Mouse (Mus musculus) forelimb bud, embryonic 11.5 days (tissue): ENCODE data around the gene Tmprss13.

ENCODE experiments used
- DNase-seq: peaks from one replicate; pipeline ENCODE4 v3.0.0-alpha.2; 2012; ENCODE audit warnings: low read depth, low spot score

The Tmprss13 gene

DNA sequence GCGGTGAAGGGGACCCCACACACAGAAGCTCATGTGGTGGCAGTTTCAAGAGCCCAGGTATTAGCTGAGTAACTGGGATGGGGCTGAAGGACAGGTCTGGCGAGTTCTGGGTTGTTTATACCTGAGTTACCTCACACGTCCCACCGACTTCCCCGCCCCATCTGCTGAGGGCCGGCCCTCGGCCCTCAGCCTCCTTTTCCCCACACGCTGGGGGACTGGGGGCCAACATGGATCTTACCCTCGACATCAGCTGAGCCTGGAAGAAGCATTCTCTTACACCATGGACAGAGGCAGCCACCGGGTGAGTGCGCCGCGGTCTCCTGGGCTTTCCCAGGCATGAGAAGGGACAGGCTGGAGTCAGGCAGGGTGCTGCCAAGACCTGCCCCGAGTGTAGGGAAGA, at the start of gene Tmprss13:
TSS of gene Tmprss13 (plus strand) at position 246 of the 400 bp plus-strand sequence.
- no peak for DNase-seq

DNA sequence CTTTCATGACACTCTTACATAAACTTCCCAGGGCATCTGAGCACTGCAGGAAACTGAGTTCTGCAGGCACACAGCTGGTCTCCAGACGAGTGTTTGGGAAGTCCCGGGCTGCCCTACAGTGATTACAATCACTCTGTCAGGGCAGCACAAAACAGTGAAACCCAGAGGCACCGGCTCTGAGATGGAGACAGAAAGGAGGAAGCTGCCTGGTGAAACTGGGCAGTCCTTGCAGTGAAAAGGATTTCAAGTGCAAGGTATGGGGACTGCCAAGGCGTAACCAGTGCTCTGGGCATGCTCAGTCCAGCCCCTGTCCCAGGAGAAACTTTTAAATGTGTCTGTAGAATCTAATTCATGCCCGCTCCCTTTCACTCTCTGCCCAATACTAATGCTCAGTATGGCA, 46.7 kb upstream of the Tmprss13 start:
- DNase-seq = no peak

DNA sequence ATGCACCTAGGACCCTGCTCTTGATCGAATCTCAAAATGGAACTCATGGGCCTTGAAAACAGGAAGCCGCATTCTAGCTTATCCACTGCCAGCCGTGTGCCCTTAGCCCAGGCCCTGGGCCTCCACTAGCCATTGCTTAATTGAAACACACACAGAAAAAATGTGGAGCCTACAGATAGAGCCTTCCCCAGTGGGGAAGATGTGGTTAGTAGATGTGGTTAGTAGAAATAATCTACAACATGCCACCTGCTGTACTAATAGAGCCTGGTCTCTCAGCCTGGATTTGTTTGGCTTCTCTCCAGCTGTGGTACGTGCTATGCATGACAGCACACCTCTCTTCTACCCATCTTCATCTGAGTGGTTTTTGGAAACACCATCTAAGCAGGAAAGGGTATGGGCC, 44.7 kb upstream of the Tmprss13 start:
- no peak for DNase-seq

DNA sequence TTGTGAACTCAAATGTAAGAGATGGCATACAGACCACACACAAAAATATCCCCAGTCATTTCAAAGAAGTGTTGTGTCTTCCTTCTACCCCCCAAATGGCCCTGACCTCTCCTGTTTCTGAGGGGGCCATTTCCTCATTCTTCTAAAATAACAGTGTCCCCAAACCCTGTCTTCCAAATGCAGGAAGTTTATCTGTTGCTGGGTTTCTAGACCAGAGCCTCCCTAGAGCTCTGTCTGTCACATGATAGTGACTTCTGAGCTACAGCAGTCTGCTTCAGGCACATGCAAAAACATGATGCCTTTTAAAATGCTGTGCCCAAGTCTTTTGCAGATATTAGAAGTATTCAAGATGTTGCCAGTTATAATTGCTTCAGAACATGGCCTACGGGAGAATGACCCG, 44.3 kb upstream of the Tmprss13 start:
- DNase-seq = no peak

DNA sequence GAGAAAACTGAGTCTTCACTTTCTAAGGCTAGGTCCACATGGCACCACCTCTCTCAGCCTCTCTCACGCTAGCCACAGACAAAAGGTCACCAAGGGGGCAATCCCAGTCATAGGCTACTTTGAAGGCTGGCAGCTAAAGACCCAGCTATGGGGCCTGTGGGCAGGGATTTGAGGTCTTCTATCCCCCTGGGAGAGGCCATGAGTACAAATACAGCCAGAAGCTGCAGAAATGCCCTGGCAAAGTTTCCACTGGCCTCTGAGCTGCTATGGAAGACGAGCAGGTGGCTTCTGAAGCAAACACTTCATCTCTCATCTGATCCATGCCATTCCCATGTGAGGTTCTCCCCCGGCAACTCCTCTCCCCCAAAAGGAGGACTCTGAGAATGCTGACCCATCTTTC, 38.8 kb upstream of the Tmprss13 start:
- DNase-seq = no peak

GRCm38 (mm10) chr9:45280891-45281290, 38.0 kb upstream of the Tmprss13 start:
- no peak for DNase-seq

DNA sequence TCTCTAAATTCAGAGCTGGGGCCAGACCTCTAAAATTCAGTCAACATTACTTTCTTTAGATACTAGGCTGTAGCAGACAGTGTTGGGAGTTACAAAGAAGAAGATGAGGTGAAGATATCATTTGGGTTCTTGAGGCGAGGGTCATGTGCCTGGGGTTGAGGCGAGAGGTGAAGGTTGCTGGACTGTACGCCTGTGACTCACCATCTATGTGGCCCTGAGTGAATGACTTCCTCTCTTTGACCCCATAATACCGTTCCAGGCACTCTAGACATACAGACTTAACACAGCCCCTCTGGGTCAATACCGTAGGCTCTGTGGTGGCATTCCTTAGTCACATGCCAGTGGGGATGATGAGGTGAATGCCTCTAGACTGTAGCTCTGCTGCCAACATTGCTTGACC, 36.4 kb upstream of the Tmprss13 start:
- no peak for DNase-seq

GRCm38 (mm10) chr9:45291481-45292168, 27.3 kb upstream of the Tmprss13 start:
- no peak for DNase-seq

DNA sequence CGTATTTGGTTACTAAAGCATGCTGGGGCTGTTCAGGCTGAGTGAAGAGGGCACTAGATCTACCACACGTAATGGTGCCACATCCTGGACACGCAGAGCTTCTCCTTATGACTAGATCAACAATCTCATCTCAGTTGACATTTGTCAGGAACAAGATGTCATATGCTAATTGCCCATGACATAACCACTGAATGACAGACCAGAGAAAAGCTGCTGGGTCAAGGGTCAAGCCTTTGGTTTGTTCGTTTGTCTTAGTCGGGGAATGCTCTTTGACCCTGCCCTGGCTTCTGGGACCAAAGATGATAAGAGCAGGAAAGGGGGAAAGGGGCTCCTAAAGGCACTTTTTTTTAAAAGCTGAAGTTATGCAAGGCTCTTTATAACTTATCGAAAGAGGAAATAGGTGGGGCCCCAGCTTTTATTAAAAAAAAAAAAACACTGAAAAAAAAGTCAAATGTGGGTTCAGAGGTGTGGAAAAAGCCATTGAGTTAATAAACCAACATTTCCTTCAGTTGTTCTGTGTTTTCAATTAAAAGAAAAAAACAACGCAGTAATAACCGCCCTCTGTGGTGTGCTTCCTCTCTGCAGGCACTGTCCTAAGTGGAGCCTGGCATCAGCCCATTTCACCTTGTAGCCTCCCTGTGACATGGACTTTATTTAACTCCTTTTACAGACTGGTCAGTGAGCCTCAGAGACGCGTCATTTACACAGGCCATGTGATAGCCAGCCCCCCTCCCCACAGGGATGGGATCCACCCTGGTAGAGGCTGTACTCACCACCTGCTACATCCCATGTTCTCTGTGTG, 24.5 kb upstream of the Tmprss13 start:
- DNase-seq = no peak

DNA sequence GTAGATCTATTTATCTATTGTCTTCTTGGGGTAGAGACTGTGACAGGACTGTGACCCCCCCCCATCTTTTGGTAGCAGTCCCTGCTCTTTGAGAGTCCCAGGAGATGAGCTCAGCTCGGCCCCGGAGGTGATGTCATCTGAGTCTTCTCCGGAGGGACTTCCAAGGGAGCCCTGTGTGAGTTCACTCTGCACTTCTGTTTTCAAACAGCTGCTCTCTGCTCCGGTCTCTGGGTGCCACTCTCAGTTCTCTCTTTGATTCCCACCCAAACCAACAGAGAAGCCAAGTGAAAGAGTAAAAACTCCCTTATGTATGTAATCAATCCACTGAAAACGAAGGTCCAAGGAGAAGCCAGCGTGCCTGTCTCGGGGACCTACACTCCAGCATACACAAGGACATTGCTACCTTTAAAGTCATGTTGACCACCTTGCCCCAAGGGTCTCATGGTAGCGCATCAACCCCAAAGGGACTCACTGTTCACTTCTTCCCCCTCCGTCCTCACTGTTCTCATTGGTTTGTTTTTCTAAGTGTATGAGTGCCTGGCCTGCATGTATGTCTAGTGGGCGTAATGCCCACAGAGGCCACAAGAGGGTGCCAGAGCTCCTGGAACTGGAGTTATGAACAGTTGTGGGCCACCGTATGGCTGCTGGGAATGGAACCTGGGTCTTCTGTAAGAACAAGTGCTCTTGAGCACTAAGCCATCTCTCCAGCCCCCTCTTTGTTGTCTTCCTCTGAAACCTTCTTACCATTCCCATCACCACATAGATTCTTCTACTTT, 19.5 kb upstream of the Tmprss13 start:
- DNase-seq = peak; percentile 38

DNA sequence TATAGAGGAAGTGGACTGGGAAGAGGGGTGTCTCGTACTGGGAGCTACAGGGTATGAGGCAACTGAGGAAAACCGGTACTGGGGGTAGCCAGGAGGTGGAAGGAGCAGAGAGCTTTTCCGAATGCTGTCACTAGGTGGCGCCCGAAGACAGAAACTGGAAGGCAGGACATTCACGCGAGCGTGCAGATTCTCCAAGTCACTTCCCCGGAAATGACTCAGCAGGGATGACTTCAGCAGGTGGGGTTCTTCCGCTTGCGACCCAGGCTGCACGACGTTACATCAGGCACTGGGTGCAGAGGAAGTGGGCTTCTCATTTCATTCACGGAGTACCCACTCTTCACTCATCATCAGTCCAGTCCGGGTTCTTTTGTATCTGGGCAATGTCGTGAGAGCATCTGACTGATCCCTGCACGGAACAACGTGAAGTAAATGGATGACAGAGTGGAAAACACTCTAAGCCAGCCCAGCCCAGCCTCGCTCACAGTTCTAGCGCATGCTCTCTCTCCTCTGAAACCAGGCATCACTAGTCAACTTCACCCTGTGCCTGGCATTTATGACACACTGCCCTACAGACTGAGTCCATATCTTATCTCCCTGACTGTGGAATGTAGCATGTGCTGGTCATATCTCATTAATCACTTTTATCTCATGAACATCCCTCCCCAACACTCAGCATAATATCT, 18.3 kb upstream of the Tmprss13 start:
- peak; percentile 92 for DNase-seq

DNA sequence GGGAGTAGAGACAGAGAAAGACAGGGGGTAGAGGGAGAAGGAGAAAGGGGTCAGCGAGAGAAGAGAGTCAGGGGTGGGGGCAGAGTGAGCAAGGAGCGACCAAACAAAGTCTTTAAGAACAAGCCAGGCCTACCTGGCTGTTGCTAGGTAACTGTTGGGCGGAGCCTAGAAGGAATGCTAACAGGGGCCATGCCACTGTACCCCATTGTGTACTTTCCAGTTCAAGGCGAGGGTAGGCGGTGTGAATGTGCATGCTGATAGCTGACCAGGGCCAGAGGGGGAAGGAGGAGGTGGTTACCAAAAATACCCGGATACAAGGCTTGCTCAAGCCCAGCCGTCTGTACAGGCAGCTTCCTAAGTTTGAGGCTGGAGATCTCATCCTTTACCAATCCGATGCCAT, 17.1 kb upstream of the Tmprss13 start:
- no peak for DNase-seq

- DNase-seq = no peak
Observed at GRCm38 (mm10) chr9:45306746-45307410, 12.0 kb upstream of the Tmprss13 start.

GRCm38 (mm10) chr9:45308521-45308920, 10.4 kb upstream of the Tmprss13 start:
- DNase-seq = no peak

DNA sequence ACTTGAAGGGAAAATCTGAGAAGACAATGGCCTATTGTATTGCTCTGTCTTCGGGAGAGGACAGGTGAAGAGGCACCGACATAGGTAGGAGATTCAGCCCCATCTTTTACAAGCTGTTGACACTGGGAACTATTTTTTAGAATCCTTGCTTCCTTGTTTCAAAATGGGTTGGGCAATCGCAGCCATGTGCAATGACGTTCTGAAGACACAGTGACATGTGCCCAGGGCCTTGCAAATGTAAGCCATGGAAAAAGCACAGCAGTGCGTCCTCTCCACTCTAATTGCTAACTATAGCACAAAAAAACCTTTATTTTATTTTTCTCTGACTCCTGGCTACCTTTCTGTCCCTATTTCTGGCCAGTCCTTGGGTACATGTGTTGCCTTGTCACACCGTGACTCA, 7.0 kb upstream of the Tmprss13 start:
- no peak for DNase-seq

DNA sequence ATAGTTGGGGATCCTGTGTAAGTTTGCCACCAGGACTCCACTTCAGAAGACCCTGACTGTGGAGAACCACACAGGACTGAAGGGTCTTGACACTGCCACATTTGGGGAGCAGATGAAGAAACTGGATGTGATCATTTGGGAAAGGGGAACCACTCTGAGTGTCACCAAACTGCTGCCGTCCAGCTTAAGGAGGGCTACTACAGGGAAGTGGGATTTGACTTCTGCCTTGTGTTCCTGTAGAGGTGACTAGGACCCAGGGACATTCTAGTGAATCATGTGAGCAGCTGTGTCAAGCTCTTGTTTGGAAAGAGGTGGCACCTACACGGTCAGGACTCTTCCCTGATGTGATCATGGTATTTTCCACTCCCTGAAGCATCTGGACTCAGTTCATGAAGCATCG, 5.0 kb upstream of the Tmprss13 start:
- DNase-seq = no peak

DNA sequence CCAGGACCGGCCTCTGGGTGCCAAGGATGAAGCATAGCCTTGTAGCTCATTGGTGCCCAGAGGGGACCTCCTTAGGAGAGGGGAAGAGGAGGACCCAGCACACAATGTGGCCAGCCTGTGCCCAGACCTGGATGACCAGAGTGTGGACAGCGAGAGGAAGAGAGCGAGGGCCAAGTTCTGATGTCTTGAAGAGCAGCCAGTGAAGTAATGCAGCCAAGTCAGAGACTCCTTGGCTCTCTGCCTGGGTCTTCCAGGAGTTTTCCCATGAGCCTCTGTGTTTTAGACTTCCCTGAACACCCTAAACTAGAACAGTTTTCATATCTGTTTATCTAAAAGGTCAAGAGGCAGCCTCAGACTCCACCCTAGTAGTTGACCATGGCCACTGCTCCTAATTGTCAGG, 1.3 kb upstream of the Tmprss13 start:
- DNase-seq = no peak

DNA sequence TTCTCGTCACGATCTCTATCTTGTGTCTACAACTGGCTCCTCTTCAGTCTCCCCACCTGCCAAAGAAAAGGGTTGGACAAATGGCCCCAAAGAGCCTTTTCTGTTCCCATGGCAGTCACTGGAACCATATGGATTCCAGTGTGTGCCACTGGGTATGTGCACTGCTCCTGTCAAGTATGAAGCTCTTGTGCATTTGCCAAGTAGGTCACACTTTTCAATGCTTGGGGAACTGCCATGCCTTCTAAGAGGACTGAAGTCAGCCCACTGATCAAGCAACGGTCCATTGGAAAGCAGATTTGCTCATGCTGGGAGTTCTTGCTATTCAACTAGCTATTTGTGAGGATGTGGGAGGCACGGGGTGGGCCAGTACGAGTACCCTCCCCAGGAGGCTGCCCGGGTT, 2.6 kb downstream of the Tmprss13 start:
- DNase-seq = no peak

DNA sequence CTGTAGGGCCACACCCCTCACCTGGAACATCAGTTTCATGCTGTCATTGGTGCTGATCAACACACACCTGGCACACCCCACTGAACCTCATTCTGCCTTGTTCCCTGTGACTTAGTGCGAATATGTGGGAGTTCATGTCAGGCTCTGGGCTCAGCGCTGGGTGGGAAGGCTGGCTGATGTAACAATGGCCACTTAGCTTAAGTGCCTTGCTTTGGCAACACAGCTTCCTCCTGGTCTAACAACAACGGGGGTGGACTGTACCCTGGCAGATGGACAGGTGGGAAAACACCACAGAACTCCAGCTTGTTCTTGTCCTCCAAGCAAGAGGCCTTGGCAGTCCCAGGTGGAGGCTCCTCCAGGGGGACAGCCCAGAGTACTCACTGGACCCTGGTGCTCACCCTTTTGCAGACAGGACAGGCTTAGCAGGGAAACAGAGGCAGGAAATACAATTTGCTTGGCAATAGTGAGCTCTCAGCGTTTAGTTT, 3.1 kb downstream of the Tmprss13 start:
- DNase-seq = no peak

DNA sequence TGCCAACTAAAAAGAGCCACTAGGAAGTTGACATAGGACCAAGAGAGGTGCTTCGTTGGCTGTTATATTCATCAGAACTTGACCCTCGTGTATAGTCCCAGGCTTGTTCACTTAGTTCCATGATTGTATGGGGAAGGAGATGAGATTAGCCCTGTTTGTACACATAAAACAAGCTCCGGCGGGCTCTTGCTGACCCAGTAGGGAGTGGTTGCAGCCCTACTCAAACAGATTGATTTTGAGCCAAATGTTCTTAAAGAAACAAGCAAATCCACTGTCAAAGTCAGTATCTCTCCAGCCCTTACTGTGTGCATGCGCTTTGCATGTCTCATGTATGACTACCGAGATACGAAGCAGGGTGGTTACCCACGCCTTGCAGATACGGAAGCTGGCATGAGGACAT, 7.5 kb downstream of the Tmprss13 start:
- DNase-seq = no peak

DNA sequence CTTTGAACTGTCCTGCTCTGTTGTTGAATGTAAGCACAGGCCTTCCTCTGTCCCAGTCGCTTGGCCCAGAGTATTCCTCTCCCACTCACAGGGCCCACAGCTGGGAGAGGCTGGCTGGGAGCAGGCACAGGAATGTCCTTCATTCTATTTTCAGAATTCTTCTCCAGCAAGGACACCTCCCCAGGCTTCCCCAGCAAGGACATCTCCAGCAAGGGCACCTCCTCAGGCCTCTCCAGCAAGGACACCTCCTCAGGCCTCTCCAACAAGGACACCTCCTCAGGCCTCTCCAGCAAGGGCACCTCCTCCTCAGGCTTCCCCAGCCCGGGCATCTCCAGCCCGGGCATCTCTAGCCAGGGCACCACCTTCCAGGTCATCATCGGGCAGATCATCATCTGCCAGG, 9.4 kb downstream of the Tmprss13 start:
- no peak for DNase-seq
